Comparison of ENCODE assay signal across 15 mouse cellular contexts in the genomic region with DNA sequence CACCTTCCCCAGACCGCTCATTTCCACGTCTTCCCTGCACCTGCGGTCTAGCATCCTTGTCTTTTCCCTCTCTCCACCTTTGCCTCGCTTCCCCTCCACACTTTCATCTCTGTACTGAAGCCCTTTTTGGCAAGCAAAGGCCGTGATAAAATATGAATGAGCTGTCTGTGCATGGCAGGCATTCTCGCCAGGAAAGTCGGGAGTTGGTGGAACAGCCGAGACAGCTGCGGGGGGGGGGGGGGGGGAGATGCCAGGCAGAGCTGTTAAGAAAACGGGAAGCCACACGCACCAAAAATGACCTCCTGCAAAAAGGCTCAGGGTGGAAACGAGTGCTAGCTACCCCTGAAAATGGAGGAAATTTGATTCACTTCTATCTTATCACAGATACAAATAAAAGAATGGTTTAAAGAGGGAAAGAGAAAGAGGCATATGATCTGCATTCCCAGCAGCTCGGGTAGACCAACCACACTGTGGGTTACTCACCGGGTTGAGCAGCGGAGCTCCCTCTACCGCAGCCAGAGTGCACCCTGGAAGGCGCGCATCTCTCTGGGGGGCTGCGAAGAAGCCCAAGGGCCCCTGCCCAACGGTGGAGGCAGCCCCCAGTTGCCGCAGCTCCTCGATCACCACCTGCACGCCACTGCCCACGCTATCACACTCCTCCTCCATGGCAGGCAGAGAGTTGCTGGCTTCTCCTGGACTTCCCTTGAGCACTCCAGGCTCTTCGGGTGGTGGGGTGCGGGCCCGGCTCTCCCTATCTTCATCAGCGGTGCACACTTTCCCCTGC. TPM values are rescaled to one million over a fixed set of nuclear protein-coding genes. Genes with fewer than 3 reads are reported as not detected.
DNase-seq lines count a peak whose midpoint lies in the region; ATAC-seq and TF ChIP-seq lines count a peak whose summit lies in the region.
"Had no signal": no experiment of that assay in that cellular context is flagged by ENCODE, and none has a peak within 500 bp of the region (broad histone marks: within the 10 kb centered on the region; RNA-seq: fewer than 3 reads in every experiment).

No protein-coding gene starts in this region.

- 52% methylated on average over 28 of the region's 28 CpGs for WGBS in heart, embryonic 16.5 days
- WGBS in forebrain, postnatal 0 days, result 63% methylated on average over 27 of the region's 28 CpGs

- peak overlapping the region; percentile 20 for H3K4me3 ChIP-seq in heart, embryonic 16.5 days (ENCODE audit: low read length)
- H3K4me3 ChIP-seq in megakaryocyte, embryonic 14.5 days (replicated peaks), result peak overlapping the region; percentile 48
- peak overlapping the region; percentile 1; the same call in 1 of the 2 replicates for H3K4me3 ChIP-seq in cortical plate, adult 2 months (ENCODE audit: insufficient read depth, low read length)
- no peak overlapping the region for H3K4me3 ChIP-seq in forebrain, postnatal 0 days (ENCODE audit: low read depth, low read length)
- H3K4me3 ChIP-seq: limb, embryonic 13.5 days had no signal

- no peak for ATAC-seq in heart, embryonic 16.5 days (replicated peaks; ENCODE audit: extremely low read depth, insufficient read depth, low FRiP score)
- no peak for ATAC-seq in megakaryocyte, adult 5-6 weeks (ENCODE audit: poor library complexity, severe bottlenecking)
- ATAC-seq in forebrain, postnatal 0 days, result peak; percentile 37; the same call in 1 of the 2 replicates
- ATAC-seq: midbrain, embryonic 16.5 days had no signal

- H3K9me3 ChIP-seq in heart, embryonic 16.5 days (replicated peaks; ENCODE audit: control insufficient read depth, low read length), result no peaks in the 10 kb centered on the region
- H3K9me3 ChIP-seq in megakaryocyte, embryonic 14.5 days, result no peaks in the 10 kb centered on the region
- no peaks in the 10 kb centered on the region for H3K9me3 ChIP-seq in forebrain, postnatal 0 days (ENCODE audit: low read length)
- H3K9me3 ChIP-seq: limb, embryonic 13.5 days had no signal

- peak overlapping the region; percentile 60 for H3K4me2 ChIP-seq in heart, embryonic 16.5 days (ENCODE audit: low read depth, low read length)
- peak overlapping the region; percentile 23; the same call in 1 of the 2 replicates for H3K4me2 ChIP-seq in forebrain, postnatal 0 days (ENCODE audit: low read depth)
- H3K4me2 ChIP-seq: limb, embryonic 13.5 days had no signal

- DNase-seq in heart, postnatal 14 days, result no peak
- DNase-seq in forebrain, postnatal 0 days, result peak; percentile 47
- no peak for DNase-seq in kidney, postnatal 14 days
- no peak for DNase-seq in thymus, postnatal 10 days (ENCODE audit: low spot score in 2 of 2)
- DNase-seq: cerebellum, adult 9-10 months; gastrocnemius, postnatal 10 days; kidney, postnatal 36 days had no signal

- H3K4me1 ChIP-seq in heart, embryonic 16.5 days (ENCODE audit: control insufficient read depth, insufficient read depth, low read length), result peaks cover 23% of the 10 kb centered on the region
- peaks cover 58% of the 10 kb centered on the region for H3K4me1 ChIP-seq in megakaryocyte, embryonic 14.5 days
- peaks cover 6% of the 10 kb centered on the region for H3K4me1 ChIP-seq in cortical plate, adult 2 months (ENCODE audit: control insufficient read depth, insufficient read depth, low read length)
- H3K4me1 ChIP-seq in forebrain, postnatal 0 days (ENCODE audit: insufficient read depth), result no peaks in the 10 kb centered on the region

- no peaks in the 10 kb centered on the region for H3K27me3 ChIP-seq in heart, embryonic 16.5 days (ENCODE audit: control insufficient read depth, insufficient read depth, low read length)
- no peaks in the 10 kb centered on the region for H3K27me3 ChIP-seq in megakaryocyte, embryonic 14.5 days (replicated peaks)
- no peaks in the 10 kb centered on the region for H3K27me3 ChIP-seq in forebrain, postnatal 0 days (ENCODE audit: insufficient read depth, low read length)
- H3K27me3 ChIP-seq: CH12.LX; limb, embryonic 13.5 days had no signal

- intact Hi-C loops in heart, postnatal 14 days (cut with DNase I), result no loop called here

- 0 out of 2 replicates have a peak, but pooled peaks have one; percentile 10 for TF ChIP-seq POLR2A in cortical plate, adult 2 months (IDR thresholded peaks at IDR 0.05; ENCODE audit: extremely low read depth, insufficient read depth, low read length)

- peak overlapping the region; percentile 61 for H3K9ac ChIP-seq in heart, embryonic 16.5 days (ENCODE audit: low read length)
- H3K9ac ChIP-seq in forebrain, postnatal 0 days, result no peak overlapping the region
- H3K9ac ChIP-seq: limb, embryonic 13.5 days had no signal

- H3K27ac ChIP-seq in heart, embryonic 16.5 days (ENCODE audit: low read length), result peak overlapping the region; percentile 37
- H3K27ac ChIP-seq in cortical plate, adult 2 months (ENCODE audit: insufficient read depth, low read length), result peak overlapping the region; percentile 20; the same call in 1 of the 2 replicates
- H3K27ac ChIP-seq in forebrain, postnatal 0 days (ENCODE audit: low read depth, low read length), result 0 out of 2 replicates have a peak overlapping the region, but pooled peaks have one; percentile 29
- H3K27ac ChIP-seq: limb, embryonic 13.5 days had no signal

- 0 out of 2 replicates have a peak, but pooled peaks cover 3% of the 10 kb centered on the region for H3K36me3 ChIP-seq in heart, embryonic 16.5 days (ENCODE audit: control insufficient read depth, insufficient read depth)
- H3K36me3 ChIP-seq in megakaryocyte, embryonic 14.5 days (replicated peaks; ENCODE audit: low read length), result peaks cover 40% of the 10 kb centered on the region
- peaks cover 4% of the 10 kb centered on the region; the same call in 1 of the 2 replicates for H3K36me3 ChIP-seq in forebrain, postnatal 0 days (ENCODE audit: insufficient read depth)

- no peak for TF ChIP-seq CTCF in cortical plate, adult 2 months (IDR thresholded peaks at IDR 0.05; ENCODE audit: extremely low read depth, insufficient read depth, low read length)
- TF ChIP-seq CTCF in forebrain, postnatal 0 days (IDR thresholded peaks at IDR 0.05; ENCODE audit: low read depth), result no peak

RNA-seq across cellular contexts. Expression of a gene that starts 11.0 kb away (rescaled TPM):
- polyA plus RNA-seq in heart, embryonic 16.5 days (2015; fragmentation: Nextera tagmentation; extraction: Ambion mirVana), result 6.7 and 7.8 TPM in 2 replicates
- total RNA-seq in heart, postnatal 14 days (2021), result 1 to 10 TPM; 5.0 to 6.0 TPM
- polyA plus RNA-seq in megakaryocyte, embryonic 14.5 days (2012; ENCODE audit: insufficient read depth, low replicate concordance), result 13.3 and 53.7 TPM in 2 replicates
- total RNA-seq in megakaryocyte, adult 5-6 weeks (2015), result 4.3 and 4.8 TPM in 2 replicates
- 4.1 and 4.9 TPM in 2 replicates for total RNA-seq in megakaryocyte, adult 5-6 weeks (2017)
- polyA plus RNA-seq in cortical plate, adult 2 months (2012; rRNA removed), result 5.2 and 5.8 TPM in 2 replicates
- 6.5 and 12.8 TPM in 2 replicates for total RNA-seq in forebrain, postnatal 0 days (2014; rRNA removed)
- 2.2 and 3.1 TPM in 2 replicates for polyA plus RNA-seq in forebrain, postnatal 0 days (2015; fragmentation: Nextera tagmentation; extraction: Ambion mirVana)

RNA-seq across cellular contexts. Expression of a gene that starts 17.5 kb away (rescaled TPM):
- polyA plus RNA-seq in heart, embryonic 16.5 days (2015; fragmentation: Nextera tagmentation; extraction: Ambion mirVana), result 24.9 and 25.5 TPM in 2 replicates
- 10 to 100 TPM; 10.2 to 10.7 TPM for total RNA-seq in heart, postnatal 14 days (2021)
- 1.0 and 2.6 TPM in 2 replicates for polyA plus RNA-seq in megakaryocyte, embryonic 14.5 days (2012; ENCODE audit: insufficient read depth, low replicate concordance)
- total RNA-seq in megakaryocyte, adult 5-6 weeks (2015), result 0.11 and 0.54 TPM in 2 replicates
- total RNA-seq in megakaryocyte, adult 5-6 weeks (2017), result 0.57 and 0.73 TPM in 2 replicates
- polyA plus RNA-seq in cortical plate, adult 2 months (2012; rRNA removed), result 2.3 and 3.0 TPM in 2 replicates
- total RNA-seq in forebrain, postnatal 0 days (2014; rRNA removed), result 4.4 and 6.6 TPM in 2 replicates
- 4.4 and 4.5 TPM in 2 replicates for polyA plus RNA-seq in forebrain, postnatal 0 days (2015; fragmentation: Nextera tagmentation; extraction: Ambion mirVana)

RNA-seq across cellular contexts. Expression of a gene that starts 23.0 kb away (rescaled TPM):
- polyA plus RNA-seq in heart, embryonic 16.5 days (2015; fragmentation: Nextera tagmentation; extraction: Ambion mirVana), result 358 and 367 TPM in 2 replicates
- total RNA-seq in heart, postnatal 14 days (2021), result 100 to 1,000 TPM; 186 to 196 TPM
- 120 and 327 TPM in 2 replicates for polyA plus RNA-seq in megakaryocyte, embryonic 14.5 days (2012; ENCODE audit: insufficient read depth, low replicate concordance)
- total RNA-seq in megakaryocyte, adult 5-6 weeks (2015), result 133 and 145 TPM in 2 replicates
- 41.4 and 51.1 TPM in 2 replicates for total RNA-seq in megakaryocyte, adult 5-6 weeks (2017)
- 181 and 197 TPM in 2 replicates for polyA plus RNA-seq in cortical plate, adult 2 months (2012; rRNA removed)
- total RNA-seq in forebrain, postnatal 0 days (2014; rRNA removed), result 180 and 239 TPM in 2 replicates
- polyA plus RNA-seq in forebrain, postnatal 0 days (2015; fragmentation: Nextera tagmentation; extraction: Ambion mirVana), result 420 and 499 TPM in 2 replicates

RNA-seq across cellular contexts. Expression of a gene that starts 26.4 kb away (rescaled TPM):
- 9.5 and 22.3 TPM in 2 replicates for polyA plus RNA-seq in heart, embryonic 16.5 days (2015; fragmentation: Nextera tagmentation; extraction: Ambion mirVana)
- 1 to 10 TPM in 1 of 2 experiments, not detected in 1; 1.1 TPM for total RNA-seq in heart, postnatal 14 days (2021)
- polyA plus RNA-seq in megakaryocyte, embryonic 14.5 days (2012; ENCODE audit: insufficient read depth, low replicate concordance), result not detected in 2 replicates
- not detected in 2 replicates for total RNA-seq in megakaryocyte, adult 5-6 weeks (2015)
- total RNA-seq in megakaryocyte, adult 5-6 weeks (2017), result not detected in 2 replicates
- 0.17 and 0.23 TPM in 2 replicates for polyA plus RNA-seq in cortical plate, adult 2 months (2012; rRNA removed)
- under 0.01 TPM in 1 of 2 replicates, not detected in the other for total RNA-seq in forebrain, postnatal 0 days (2014; rRNA removed)
- polyA plus RNA-seq in forebrain, postnatal 0 days (2015; fragmentation: Nextera tagmentation; extraction: Ambion mirVana), result 0.04 and 0.08 TPM in 2 replicates
- total RNA-seq: CH12.LX; gastrocnemius, postnatal 10 days had no signal
- polyA plus RNA-seq: embryonic facial prominence, embryonic 11.5 days; midbrain, embryonic 16.5 days had no signal

RNA-seq across cellular contexts. Expression of a gene that starts 40.4 kb away (rescaled TPM):
- polyA plus RNA-seq in heart, embryonic 16.5 days (2015; fragmentation: Nextera tagmentation; extraction: Ambion mirVana), result 39.7 and 47.0 TPM in 2 replicates
- 1 to 10 TPM; 5.2 to 6.1 TPM for total RNA-seq in heart, postnatal 14 days (2021)
- 1.1 and 21.3 TPM in 2 replicates for polyA plus RNA-seq in megakaryocyte, embryonic 14.5 days (2012; ENCODE audit: insufficient read depth, low replicate concordance)
- 43.9 and 48.7 TPM in 2 replicates for total RNA-seq in megakaryocyte, adult 5-6 weeks (2015)
- 50.6 and 51.6 TPM in 2 replicates for total RNA-seq in megakaryocyte, adult 5-6 weeks (2017)
- 3.7 and 3.8 TPM in 2 replicates for polyA plus RNA-seq in cortical plate, adult 2 months (2012; rRNA removed)
- 21.3 and 23.1 TPM in 2 replicates for total RNA-seq in forebrain, postnatal 0 days (2014; rRNA removed)
- polyA plus RNA-seq in forebrain, postnatal 0 days (2015; fragmentation: Nextera tagmentation; extraction: Ambion mirVana), result 17.9 and 19.5 TPM in 2 replicates
